Mouse (Mus musculus) small intestine, adult 2 months (tissue): Measurements from ENCODE around the gene Xpo5. TPM values are rescaled to one million over a fixed set of nuclear protein-coding genes. Genes with fewer than 3 reads are reported as not detected.

Experiments used
- H3K27ac ChIP-seq: fragments of 200-500 bp; 2 replicates; pipeline ENCODE4 v1.5.1; 2012; ENCODE audit warnings: low read depth, low read length, control low read depth, inconsistent platforms; ENCODE audit not compliant: insufficient read depth
- H3K27me3 ChIP-seq: fragments of 200-500 bp; 2 replicates; pipeline ENCODE4 v1.6.1; 2012; ENCODE audit warnings: mild to moderate bottlenecking, moderate library complexity, low read length, inconsistent platforms; ENCODE audit not compliant: control insufficient read depth, insufficient read depth
- H3K36me3 ChIP-seq: fragments of 200-500 bp; 2 replicates; pipeline ENCODE4 v1.6.1; 2012; ENCODE audit warnings: mild to moderate bottlenecking, low read length, control low read depth, inconsistent platforms; ENCODE audit not compliant: control insufficient read depth, insufficient read depth
- H3K4me1 ChIP-seq: fragments of 200-500 bp; 2 replicates; pipeline ENCODE4 v1.6.1; 2012; ENCODE audit warnings: low read length, inconsistent platforms, mixed read lengths; ENCODE audit not compliant: control insufficient read depth, insufficient read depth, insufficient read length
- H3K4me3 ChIP-seq: fragments of 200-500 bp; 2 replicates; pipeline ENCODE4 v1.5.1; 2012; ENCODE audit warnings: low read depth, mild to moderate bottlenecking, control low read depth, inconsistent platforms, low read length, moderate library complexity
- CTCF ChIP-seq: fragments of 200-500 bp; IDR thresholded peaks from 2 replicates; pipeline ENCODE4 v1.5.1; 2012; ENCODE audit warnings: low read depth, mild to moderate bottlenecking, control low read depth, inconsistent platforms, low read length, moderate library complexity, mixed read lengths; ENCODE audit not compliant: insufficient replicate concordance, insufficient read length; ENCODE audit errors: extremely low read depth
- POLR2A ChIP-seq: fragments of 200-500 bp; IDR thresholded peaks from 2 replicates; pipeline ENCODE4 v1.6.1; 2012; ENCODE audit warnings: low read depth, mild to moderate bottlenecking, control low read depth, inconsistent platforms, low read length, moderate library complexity
- WGBS: fragments of 180-500 bp; shearing (Covaris S2); methylation state at CpG from one replicate; pipeline ENCODE4 v1.1.7; 2018; 5-methylcytosine and 5-hydroxymethylcytosine counted together
- polyA plus RNA-seq: library from polyadenylated mRNA; depleted of rRNA; stranded (reverse); fragments of >200 nt; gene quantifications from 2 replicates; pipeline ENCODE4 v1.2.3, GENCODE M21; 2012

The Xpo5 gene
- polyA plus RNA-seq, 1 experiment, result 8.4 TPM

GRCm38 (mm10) chr17:46258279-46259053, 55.9 kb downstream of the Xpo5 start:
- peaks cover 54% of the 10 kb centered on the region for H3K36me3 ChIP-seq
- peaks cover 12% of the 10 kb centered on the region for H3K27me3 ChIP-seq
- WGBS, result 87% methylated on average over 30 of the region's 30 CpGs
- H3K27ac ChIP-seq, result no peak overlapping the region
- peaks cover 8% of the 10 kb centered on the region for H3K4me1 ChIP-seq
- no peak overlapping the region for H3K4me3 ChIP-seq
- TF ChIP-seq CTCF (no peak), POLR2A (no peak)

- H3K36me3 ChIP-seq, result peaks cover 66% of the 10 kb centered on the region
- H3K4me1 ChIP-seq, result no peaks in the 10 kb centered on the region
- 91% methylated on average over 17 of the region's 17 CpGs for WGBS
- TF ChIP-seq POLR2A (no peak), CTCF (no peak)
- peaks cover 3% of the 10 kb centered on the region; the same call in 1 of the 2 replicates for H3K27me3 ChIP-seq
- no peak overlapping the region for H3K27ac ChIP-seq
- H3K4me3 ChIP-seq, result no peak overlapping the region
Observed at GRCm38 (mm10) chr17:46259675-46260074, 57.1 kb downstream of the Xpo5 start.

GRCm38 (mm10) chr17:46262201-46262694, 59.7 kb downstream of the Xpo5 start:
- Histone ChIP-seq H3K4me3 (no peak overlapping the region), H3K4me1 (peaks cover 12% of the 10 kb centered on the region), H3K27ac (no peak overlapping the region), H3K27me3 (no peaks in the 10 kb centered on the region), H3K36me3 (peaks cover 81% of the 10 kb centered on the region)
- WGBS, result 94% methylated on average over 5 of the region's 5 CpGs
- TF ChIP-seq POLR2A (no peak), CTCF (no peak)

GRCm38 (mm10) chr17:46265502-46265901, 62.9 kb downstream of the Xpo5 start:
- 83% methylated on average over 12 of the region's 12 CpGs for WGBS
- H3K36me3 ChIP-seq, result peaks cover 54% of the 10 kb centered on the region
- peaks cover 31% of the 10 kb centered on the region for H3K4me1 ChIP-seq
- H3K27ac ChIP-seq, result no peak overlapping the region
- H3K4me3 ChIP-seq, result no peak overlapping the region
- TF ChIP-seq POLR2A, result no peak
- TF ChIP-seq CTCF, result no peak
- no peaks in the 10 kb centered on the region for H3K27me3 ChIP-seq

GRCm38 (mm10) chr17:46265918-46266618, 63.5 kb downstream of the Xpo5 start:
- Histone ChIP-seq H3K27ac (peak overlapping the region; percentile 42; the same call in 1 of the 2 replicates), H3K36me3 (peaks cover 50% of the 10 kb centered on the region), H3K27me3 (no peaks in the 10 kb centered on the region), H3K4me1 (peaks cover 34% of the 10 kb centered on the region), H3K4me3 (no peak overlapping the region)
- 35% methylated on average over 14 of the region's 14 CpGs for WGBS
- TF ChIP-seq POLR2A (peak; percentile 28; the same call in 1 of the 2 replicates), CTCF (peak; percentile 95; the same call in 1 of the 2 replicates)

GRCm38 (mm10) chr17:46266986-46267385, 64.4 kb downstream of the Xpo5 start:
- Histone ChIP-seq H3K4me1 (peaks cover 34% of the 10 kb centered on the region), H3K36me3 (peaks cover 47% of the 10 kb centered on the region), H3K27ac (peak overlapping the region; percentile 91), H3K27me3 (no peaks in the 10 kb centered on the region), H3K4me3 (0 out of 2 replicates have a peak overlapping the region, but pooled peaks have one; percentile 1)
- no peak for TF ChIP-seq POLR2A
- TF ChIP-seq CTCF, result no peak
- WGBS, result 53% methylated on average over 6 of the region's 6 CpGs

GRCm38 (mm10) chr17:46267511-46267910, 64.9 kb downstream of the Xpo5 start:
- no peak for TF ChIP-seq CTCF
- no peak for TF ChIP-seq POLR2A
- H3K4me3 ChIP-seq, result peak overlapping the region; percentile 42
- 63% methylated on average over 7 of the region's 7 CpGs for WGBS
- peaks cover 43% of the 10 kb centered on the region for H3K36me3 ChIP-seq
- peaks cover 34% of the 10 kb centered on the region for H3K4me1 ChIP-seq
- H3K27ac ChIP-seq, result peak overlapping the region; percentile 91
- no peaks in the 10 kb centered on the region for H3K27me3 ChIP-seq
